Mouse (Mus musculus): Measurements from ENCODE around the gene Olfr370. TPM values are rescaled to one million over a fixed set of nuclear protein-coding genes. Genes with fewer than 3 reads are reported as not detected.

Olfr370 gene
- polyA plus RNA-seq, 1 experiment from 2014 or later: not detected

DNA sequence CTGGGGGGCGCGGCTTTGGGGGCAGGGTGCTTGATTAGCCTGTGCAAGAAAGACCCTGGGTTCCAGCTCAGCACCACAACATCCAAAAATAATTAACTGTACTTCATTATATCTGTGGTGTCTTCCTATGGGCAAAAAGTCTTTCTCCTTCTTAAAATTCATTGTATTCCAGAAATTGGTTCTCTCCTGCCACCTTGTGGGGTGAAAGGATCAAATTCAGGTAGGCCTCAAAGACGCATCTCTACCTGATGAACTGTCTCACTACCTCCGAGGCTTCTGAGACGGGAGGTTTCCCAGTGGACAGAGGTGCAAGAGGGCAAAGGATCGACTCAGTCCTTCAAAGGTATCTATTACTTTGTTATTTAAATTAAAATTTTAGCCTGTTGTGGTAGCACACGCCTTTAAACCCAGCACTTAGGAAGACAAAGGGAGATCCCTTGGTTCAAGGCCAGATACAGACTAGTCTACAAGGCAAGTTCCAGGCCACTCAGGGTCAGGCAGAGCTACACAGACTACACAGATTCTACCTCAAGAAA lies 55.0 kb downstream of the Olfr370 start:
- ATAC-seq (replicated peaks; ENCODE audit: extremely low read depth, insufficient read depth, low FRiP score): no peak
- no peaks in the 10 kb centered on the region for H3K9me3 ChIP-seq (replicated peaks; ENCODE audit: control insufficient read depth, low read length)
- H3K4me1 ChIP-seq (ENCODE audit: control insufficient read depth, insufficient read depth, low read length): peaks cover 46% of the 10 kb centered on the region
- no peak overlapping the region for H3K27ac ChIP-seq (ENCODE audit: low read length)
- H3K27me3 ChIP-seq (ENCODE audit: control insufficient read depth, insufficient read depth, low read length): no peaks in the 10 kb centered on the region
- H3K36me3 ChIP-seq (ENCODE audit: control insufficient read depth, insufficient read depth): peaks cover 15% of the 10 kb centered on the region; the same call in 1 of the 2 replicates
- no peak overlapping the region for H3K4me2 ChIP-seq (ENCODE audit: low read depth, low read length)
- H3K4me3 ChIP-seq (ENCODE audit: low read length): no peak overlapping the region
- no peak overlapping the region for H3K9ac ChIP-seq (ENCODE audit: low read length)
- 83% methylated on average over 7 of the region's 7 CpGs for WGBS

DNA sequence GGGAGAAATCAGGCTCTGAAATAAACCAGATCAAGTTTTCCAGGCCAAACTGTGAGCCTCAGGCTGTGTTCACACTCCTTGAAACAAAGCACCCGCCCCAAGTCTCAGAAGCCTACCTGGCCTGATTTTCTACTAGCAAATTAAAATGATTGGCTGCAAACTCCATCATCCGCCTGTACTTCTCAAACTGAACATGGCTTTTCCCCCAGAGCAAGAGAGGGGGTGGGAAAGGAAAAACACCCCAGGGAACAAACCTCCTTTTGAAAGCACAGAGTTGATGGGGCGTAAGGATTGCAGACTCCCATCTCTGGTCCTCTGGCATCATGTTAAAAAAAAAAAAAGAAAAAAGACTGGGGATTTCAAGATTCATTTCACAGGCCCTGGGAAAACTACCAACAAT lies 57.1 kb downstream of the Olfr370 start:
- WGBS: 67% methylated on average over 3 of the region's 3 CpGs
- H3K9ac ChIP-seq (ENCODE audit: low read length): peak overlapping the region; percentile 56
- H3K36me3 ChIP-seq (ENCODE audit: control insufficient read depth, insufficient read depth): peaks cover 5% of the 10 kb centered on the region; the same call in 1 of the 2 replicates
- no peaks in the 10 kb centered on the region for H3K27me3 ChIP-seq (ENCODE audit: control insufficient read depth, insufficient read depth, low read length)
- H3K4me3 ChIP-seq (ENCODE audit: low read length): peak overlapping the region; percentile 66
- peaks cover 38% of the 10 kb centered on the region for H3K4me1 ChIP-seq (ENCODE audit: control insufficient read depth, insufficient read depth, low read length)
- H3K4me2 ChIP-seq (ENCODE audit: low read depth, low read length): peak overlapping the region; percentile 95
- ATAC-seq (replicated peaks; ENCODE audit: extremely low read depth, insufficient read depth, low FRiP score): no peak
- H3K27ac ChIP-seq (ENCODE audit: low read length): no peak overlapping the region
- H3K9me3 ChIP-seq (replicated peaks; ENCODE audit: control insufficient read depth, low read length): no peaks in the 10 kb centered on the region

DNA sequence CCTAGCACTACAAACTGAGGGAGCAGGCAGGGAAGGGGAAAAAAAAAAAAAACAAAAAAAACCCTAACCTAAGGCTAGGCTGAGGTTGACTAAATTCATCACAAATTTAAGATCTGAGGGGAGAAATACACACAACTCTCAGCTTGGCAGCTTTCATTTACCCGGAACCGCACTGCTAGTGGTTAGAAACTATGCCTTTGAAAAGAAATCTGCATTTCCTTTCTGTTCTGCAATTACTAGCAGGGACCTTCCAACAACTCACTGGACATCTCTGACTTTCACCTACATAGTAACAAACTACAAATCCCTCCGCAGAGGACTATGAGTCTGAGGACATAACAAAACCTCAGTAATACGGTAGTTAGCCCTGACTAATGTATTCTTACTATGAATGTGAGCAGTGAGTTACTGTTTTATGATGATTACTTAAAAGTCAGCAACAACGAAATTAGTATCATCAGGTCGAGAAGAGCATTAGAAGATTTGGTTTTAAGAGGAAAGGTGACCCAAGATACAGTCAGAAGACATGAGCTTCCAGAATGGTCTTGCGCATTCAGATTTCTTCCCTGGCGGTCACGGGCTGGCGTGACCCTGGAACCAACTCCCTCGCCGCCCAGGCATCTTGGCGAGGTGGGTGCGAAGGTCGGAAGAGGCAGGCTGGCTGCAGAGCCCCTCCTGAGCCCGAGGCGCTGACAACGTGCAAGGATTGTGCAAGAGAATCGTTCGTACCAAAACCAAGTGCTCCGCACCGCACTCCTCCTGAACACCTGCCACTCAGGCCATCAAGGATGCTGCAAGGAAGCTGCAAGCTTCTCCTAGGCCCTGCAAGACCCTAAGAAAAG lies 58.0 kb downstream of the Olfr370 start:
- H3K27ac ChIP-seq (ENCODE audit: low read length): peak overlapping the region; percentile 89
- ATAC-seq (replicated peaks; ENCODE audit: extremely low read depth, insufficient read depth, low FRiP score): 0 out of 2 replicates have a peak, but pooled peaks have one; percentile 2
- WGBS: 5% methylated on average over 22 of the region's 22 CpGs
- peaks cover 33% of the 10 kb centered on the region for H3K4me1 ChIP-seq (ENCODE audit: control insufficient read depth, insufficient read depth, low read length)
- H3K36me3 ChIP-seq (ENCODE audit: control insufficient read depth, insufficient read depth): peaks cover 5% of the 10 kb centered on the region; the same call in 1 of the 2 replicates
- H3K9ac ChIP-seq (ENCODE audit: low read length): peak overlapping the region; percentile 86
- peak overlapping the region; percentile 66 for H3K4me3 ChIP-seq (ENCODE audit: low read length)
- no peaks in the 10 kb centered on the region for H3K9me3 ChIP-seq (replicated peaks; ENCODE audit: control insufficient read depth, low read length)
- no peaks in the 10 kb centered on the region for H3K27me3 ChIP-seq (ENCODE audit: control insufficient read depth, insufficient read depth, low read length)
- H3K4me2 ChIP-seq (ENCODE audit: low read depth, low read length): peak overlapping the region; percentile 95

DNA sequence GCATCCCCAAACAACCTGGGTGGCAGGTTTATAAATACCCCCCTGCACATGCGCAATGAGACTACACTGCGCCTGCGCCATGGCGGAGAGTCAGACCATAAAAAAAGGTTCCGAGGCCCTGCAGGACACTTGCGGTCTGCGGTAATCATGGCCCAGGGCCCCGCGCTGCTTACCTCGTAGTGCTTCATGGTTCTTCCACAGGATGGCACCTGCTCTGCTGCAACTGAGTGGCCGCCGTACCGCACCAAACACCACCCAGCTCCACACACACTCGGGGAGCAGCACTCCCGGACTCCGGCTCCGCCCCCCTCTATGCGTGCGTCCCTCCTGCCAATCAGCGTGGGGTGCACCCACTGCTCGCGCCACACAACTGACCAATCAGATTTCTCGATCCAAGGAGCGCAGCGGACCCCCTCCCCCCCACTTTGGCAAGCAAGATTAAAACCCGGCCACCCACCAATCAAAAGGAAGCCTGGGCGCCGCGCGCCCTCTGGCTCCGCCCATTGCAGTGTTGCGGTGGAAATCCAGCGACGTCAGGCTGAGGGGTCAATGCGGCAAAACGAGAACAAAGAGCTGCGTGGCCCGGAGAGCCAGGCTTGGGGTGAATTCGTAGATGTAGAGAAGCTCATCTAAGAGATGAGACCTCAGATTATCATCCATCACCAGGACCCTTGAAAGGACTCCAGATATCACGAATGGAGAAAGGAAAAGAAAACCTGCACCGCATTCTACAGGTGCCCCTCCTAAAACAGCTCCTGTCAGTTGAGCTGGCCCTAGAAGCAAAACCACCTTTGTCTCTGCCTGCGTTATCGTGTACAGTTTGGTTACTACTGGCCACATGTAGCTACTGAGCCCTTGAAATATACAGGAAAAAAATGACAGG lies 58.8 kb downstream of the Olfr370 start:
- Histone ChIP-seq H3K27ac (ENCODE audit: low read length) (peak overlapping the region; percentile 90), H3K4me3 (ENCODE audit: low read length) (peak overlapping the region; percentile 66), H3K36me3 (ENCODE audit: control insufficient read depth, insufficient read depth) (no peaks in the 10 kb centered on the region; the same call in 1 of the 2 replicates), H3K9ac (ENCODE audit: low read length) (peak overlapping the region; percentile 86), H3K4me2 (ENCODE audit: low read depth, low read length) (peak overlapping the region; percentile 95), H3K27me3 (ENCODE audit: control insufficient read depth, insufficient read depth, low read length) (no peaks in the 10 kb centered on the region), H3K4me1 (ENCODE audit: control insufficient read depth, insufficient read depth, low read length) (peaks cover 27% of the 10 kb centered on the region), H3K9me3 (replicated peaks; ENCODE audit: control insufficient read depth, low read length) (no peaks in the 10 kb centered on the region)
- peak; percentile 99 for ATAC-seq (replicated peaks; ENCODE audit: extremely low read depth, insufficient read depth, low FRiP score)
- under 1% methylated on average over 43 of the region's 43 CpGs for WGBS

Other genes with a start within 250 kb of the Olfr370 start
- not detected in 2 replicates for gene Ucp1, start 245.4 kb upstream of the Olfr370 start, polyA plus RNA-seq (2015; fragmentation: Nextera tagmentation; extraction: Ambion mirVana)
- 9.8 and 10.4 TPM in 2 replicates for gene Elmod2, start 203.3 kb upstream of the Olfr370 start, polyA plus RNA-seq (2015; fragmentation: Nextera tagmentation; extraction: Ambion mirVana)
- gene Mgat4d, start 187.3 kb upstream of the Olfr370 start, polyA plus RNA-seq (2015; fragmentation: Nextera tagmentation; extraction: Ambion mirVana): not detected in 2 replicates
- 0.04 and 0.05 TPM in 2 replicates for gene Clgn, start 145.9 kb upstream of the Olfr370 start, polyA plus RNA-seq (2015; fragmentation: Nextera tagmentation; extraction: Ambion mirVana)
- 66.8 and 67.6 TPM in 2 replicates for gene Scoc, start 77.4 kb upstream of the Olfr370 start, polyA plus RNA-seq (2015; fragmentation: Nextera tagmentation; extraction: Ambion mirVana)
- 612 and 678 TPM in 2 replicates for gene Ndufb7, start 30.9 kb downstream of the Olfr370 start, polyA plus RNA-seq (2015; fragmentation: Nextera tagmentation; extraction: Ambion mirVana)
- gene Tecr, start 72.2 kb downstream of the Olfr370 start, polyA plus RNA-seq (2015; fragmentation: Nextera tagmentation; extraction: Ambion mirVana): 372 and 402 TPM in 2 replicates
- 47.8 and 49.3 TPM in 2 replicates for gene Dnajb1, start 72.4 kb downstream of the Olfr370 start, polyA plus RNA-seq (2015; fragmentation: Nextera tagmentation; extraction: Ambion mirVana)
- 135 and 146 TPM in 2 replicates for gene Gipc1, start 116.9 kb downstream of the Olfr370 start, polyA plus RNA-seq (2015; fragmentation: Nextera tagmentation; extraction: Ambion mirVana)
- 0.43 and 0.69 TPM in 2 replicates for gene Ptger1, start 130.9 kb downstream of the Olfr370 start, polyA plus RNA-seq (2015; fragmentation: Nextera tagmentation; extraction: Ambion mirVana)
- 17.5 and 20.2 TPM in 2 replicates for gene Pkn1, start 163.4 kb downstream of the Olfr370 start, polyA plus RNA-seq (2015; fragmentation: Nextera tagmentation; extraction: Ambion mirVana)
- gene Ddx39, start 179.4 kb downstream of the Olfr370 start, polyA plus RNA-seq (2015; fragmentation: Nextera tagmentation; extraction: Ambion mirVana): 141 and 147 TPM in 2 replicates
- gene Adgre5, start 205.5 kb downstream of the Olfr370 start, polyA plus RNA-seq (2015; fragmentation: Nextera tagmentation; extraction: Ambion mirVana): 39.5 and 41.9 TPM in 2 replicates

All from heart, embryonic 16.5 days (tissue).